Mouse (Mus musculus): ENCODE measurements around the gene Art5. TPM values are rescaled to one million over a fixed set of nuclear protein-coding genes. Genes with fewer than 3 reads are reported as not detected.

Art5 gene
- total and polyA plus RNA-seq, 3 experiments: 0.04 TPM; not detected in 2

DNA sequence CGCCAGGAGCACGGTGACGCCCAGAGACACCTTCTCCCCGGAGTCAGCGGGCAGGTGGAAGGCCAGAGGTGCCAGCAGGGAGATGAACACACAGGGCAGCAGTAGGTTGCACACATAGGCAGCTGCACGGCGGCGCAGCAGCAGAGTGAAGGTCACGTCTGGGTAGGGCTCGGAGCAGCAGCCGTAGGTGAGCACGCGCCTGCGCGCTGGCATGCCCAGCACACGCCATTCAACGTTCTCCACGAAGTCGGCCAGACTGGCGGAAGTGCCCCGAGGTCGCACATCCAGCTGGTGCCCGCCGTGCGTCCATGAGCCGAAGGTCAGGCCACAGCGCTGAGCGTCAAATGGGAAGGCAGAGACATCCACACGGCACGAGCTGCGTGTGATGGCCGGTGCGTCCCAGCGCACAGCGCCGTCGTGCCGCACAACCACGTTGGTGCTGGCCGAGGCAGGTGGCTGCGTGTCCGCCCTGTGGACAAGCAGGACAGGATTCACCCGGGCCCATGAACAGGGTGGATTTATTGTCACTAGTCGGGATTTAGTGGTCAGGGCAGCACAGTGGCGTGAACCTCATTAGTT is 4.0 kb upstream of the Art5 start:
- H3K27ac ChIP-seq (ENCODE audit: control insufficient read depth, low read depth, low read length): no peak overlapping the region
- TF ChIP-seq HCFC1 (IDR thresholded peaks at IDR 0.05; ENCODE audit: low read depth, low read length) (no peak), RCOR1 (IDR thresholded peaks at IDR 0.05; ENCODE audit: low read depth, low read length) (no peak), MAFK (IDR thresholded peaks at IDR 0.05; ENCODE audit: borderline replicate concordance, low read depth, low read length) (no peak), JUND (IDR thresholded peaks at IDR 0.05; ENCODE audit: low read depth, low read length) (no peak), CHD2 (IDR thresholded peaks at IDR 0.05; ENCODE audit: low read length) (no peak)
- no peak overlapping the region for H3K9ac ChIP-seq (ENCODE audit: control insufficient read depth, low read depth, low read length, poor library complexity, severe bottlenecking)
- H3K27me3 ChIP-seq (ENCODE audit: control insufficient read depth in 1 of 2, insufficient read depth in 2 of 2, low read length in 2 of 2): peaks cover 0 to 2% of the 10 kb centered on the region in 2 experiments; a peak in 3 of 4 replicates
- no peaks in the 10 kb centered on the region for H3K36me3 ChIP-seq (ENCODE audit: control insufficient read depth in 1 of 2, insufficient read depth in 2 of 2, low read length in 2 of 2)
- H3K9me3 ChIP-seq (replicated peaks; ENCODE audit: insufficient read depth, low read length): no peaks in the 10 kb centered on the region
- no peaks in the 10 kb centered on the region for H3K79me2 ChIP-seq (ENCODE audit: control insufficient read depth, insufficient read depth, low read length, poor library complexity)
- H3K4me1 ChIP-seq (ENCODE audit: control insufficient read depth in 1 of 2, insufficient read depth in 2 of 2, low read length in 2 of 2): no peaks in the 10 kb centered on the region
- no peak overlapping the region for H3K4me3 ChIP-seq (ENCODE audit: control insufficient read depth in 1 of 2, insufficient read depth in 1 of 2, low read depth in 2 of 2, low read length in 2 of 2)
- no peak for DNase-seq (ENCODE audit: low read depth, low spot score)

DNA sequence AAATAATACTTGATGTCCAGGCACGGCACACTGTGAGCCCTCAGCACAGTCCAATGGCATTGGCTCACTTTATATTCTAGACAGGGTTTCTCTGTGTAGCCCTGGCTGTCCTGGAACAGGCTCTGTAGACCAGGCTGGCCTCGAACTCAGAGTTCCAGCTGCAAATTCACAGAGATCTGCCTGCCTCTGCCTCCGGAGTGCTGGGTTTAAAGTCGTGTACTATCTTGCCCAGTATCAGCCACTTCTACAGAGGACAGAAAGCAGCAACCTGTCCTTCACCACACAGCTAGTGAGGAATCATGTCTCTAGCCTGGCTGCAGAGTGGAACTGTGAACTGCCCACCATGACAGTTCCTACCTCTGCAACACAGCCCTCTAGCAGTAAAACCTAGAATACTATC is 457 bp upstream of the Art5 start:
- H3K4me3 ChIP-seq (ENCODE audit: control insufficient read depth in 1 of 2, insufficient read depth in 1 of 2, low read depth in 2 of 2, low read length in 2 of 2): no peak overlapping the region
- H3K36me3 ChIP-seq (ENCODE audit: control insufficient read depth in 1 of 2, insufficient read depth in 2 of 2, low read length in 2 of 2): no peaks in the 10 kb centered on the region
- TF ChIP-seq ZKSCAN1 (IDR thresholded peaks at IDR 0.05; ENCODE audit: low read depth, low read length): no peak
- TF ChIP-seq MXI1 (IDR thresholded peaks at IDR 0.05; ENCODE audit: low read depth, low read length): no peak
- no peak for TF ChIP-seq NELFE (IDR thresholded peaks at IDR 0.05; ENCODE audit: low read depth, low read length)
- no peak for TF ChIP-seq CHD1 (IDR thresholded peaks at IDR 0.05; ENCODE audit: low read depth, low read length)
- no peak for TF ChIP-seq ZMIZ1 (IDR thresholded peaks at IDR 0.05; ENCODE audit: low read depth, low read length)
- TF ChIP-seq CTCF (IDR thresholded peaks at IDR 0.05 in 2 of 3, conservative IDR thresholded peaks at IDR 0.05 in 1 of 3; ENCODE audit: control insufficient read depth in 1 of 3, insufficient read depth in 1 of 3, low read depth in 2 of 3, low read length in 3 of 3, poor library complexity in 1 of 3, severe bottlenecking in 1 of 3): no peak
- no peak for TF ChIP-seq MAFK (IDR thresholded peaks at IDR 0.05; ENCODE audit: borderline replicate concordance, low read depth, low read length)
- no peak for TF ChIP-seq USF2 (IDR thresholded peaks at IDR 0.05; ENCODE audit: borderline replicate concordance in 1 of 2, insufficient read depth in 1 of 2, low read depth in 1 of 2, low read length in 2 of 2)
- no peak for TF ChIP-seq POLR2AphosphoS5 (IDR thresholded peaks at IDR 0.05; ENCODE audit: borderline replicate concordance, low read depth, low read length)
- TF ChIP-seq RAD21 (IDR thresholded peaks at IDR 0.05; ENCODE audit: low read depth, low read length): no peak
- no peak for TF ChIP-seq SMC3 (IDR thresholded peaks at IDR 0.05; ENCODE audit: low read depth, low read length)
- TF ChIP-seq ELF1 (IDR thresholded peaks at IDR 0.05; ENCODE audit: low read depth, low read length): no peak
- no peak for TF ChIP-seq NRF1 (IDR thresholded peaks at IDR 0.05; ENCODE audit: insufficient read depth, low read depth, low read length, poor library complexity, severe bottlenecking)
- TF ChIP-seq UBTF (IDR thresholded peaks at IDR 0.05; ENCODE audit: borderline replicate concordance, insufficient read depth, low read depth, low read length): no peak
- TF ChIP-seq SIN3A (IDR thresholded peaks at IDR 0.05; ENCODE audit: low read length): no peak
- H3K9me3 ChIP-seq (replicated peaks; ENCODE audit: insufficient read depth, low read length): no peaks in the 10 kb centered on the region
- no peak for DNase-seq (ENCODE audit: low read depth, low spot score)
- H3K27me3 ChIP-seq (ENCODE audit: control insufficient read depth in 1 of 2, insufficient read depth in 2 of 2, low read length in 2 of 2): peaks cover 0 to 2% of the 10 kb centered on the region in 2 experiments; a peak in 3 of 4 replicates
- H3K79me2 ChIP-seq (ENCODE audit: control insufficient read depth, insufficient read depth, low read length, poor library complexity): no peaks in the 10 kb centered on the region
- H3K4me1 ChIP-seq (ENCODE audit: control insufficient read depth in 1 of 2, insufficient read depth in 2 of 2, low read length in 2 of 2): no peaks in the 10 kb centered on the region
- no peak overlapping the region for H3K9ac ChIP-seq (ENCODE audit: control insufficient read depth, low read depth, low read length, poor library complexity, severe bottlenecking)
- H3K27ac ChIP-seq (ENCODE audit: control insufficient read depth, low read depth, low read length): no peak overlapping the region
